Mouse (Mus musculus): ENCODE results near the gene Parp12. TPM values are rescaled to one million over a fixed set of nuclear protein-coding genes. Genes with fewer than 3 reads are reported as not detected.

Parp12 gene
- 6.2 and 9.4 TPM in 2 replicates for polyA plus RNA-seq (2011; ENCODE audit: insufficient read depth, insufficient read length, low replicate concordance, missing spikeins)

GRCm38 (mm10) chr6:39117584-39118455 is at the start of gene Parp12:
TSS of gene Parp12 (minus strand) at chr6:39118349.
- Histone ChIP-seq H3K4me1 (ENCODE audit: control insufficient read depth, insufficient read depth, low read length) (peaks cover 1% of the 10 kb centered on the region; the same call in 1 of the 2 replicates), H3K27ac (ENCODE audit: control insufficient read depth, insufficient read depth, low read depth, low read length, poor library complexity) (peak within 1 kb of the TSS; percentile 93), H3K4me3 (replicated peaks; ENCODE audit: control insufficient read depth, low read depth, low read length) (peak within 1 kb of the TSS; percentile 91)
- TF ChIP-seq CTCF (IDR thresholded peaks at IDR 0.05; ENCODE audit: control insufficient read depth, insufficient read depth, low read length) (no peak), POLR2A (IDR thresholded peaks at IDR 0.05; ENCODE audit: borderline replicate concordance, control insufficient read depth, low read depth, low read length) (peak; percentile 44; the same call in 1 of the 2 replicates)
- whole genome bisulfite sequencing: 1% methylated on average over 101 of the region's 101 CpGs

DNA sequence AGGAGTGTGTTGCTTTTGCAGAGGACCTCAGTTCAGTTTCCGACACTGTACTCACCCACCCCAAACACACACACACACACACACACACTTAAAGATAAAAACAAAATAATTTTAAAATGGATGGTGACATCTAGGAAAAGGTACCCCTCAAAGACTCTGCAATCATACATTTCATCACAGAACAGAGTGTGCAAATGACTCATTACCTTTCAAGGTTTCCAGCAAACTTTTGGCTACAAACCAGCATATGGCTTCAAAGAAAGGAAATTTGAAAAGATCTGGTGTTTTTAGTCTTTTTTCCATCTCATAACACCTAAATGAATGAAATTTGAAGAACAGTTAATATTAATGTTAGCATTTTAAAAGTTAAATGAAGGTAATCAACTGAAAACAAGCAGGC is 46.7 kb upstream of the Parp12 start:
- Histone ChIP-seq H3K4me3 (replicated peaks; ENCODE audit: control insufficient read depth, low read depth, low read length) (no peak overlapping the region), H3K27ac (ENCODE audit: control insufficient read depth, insufficient read depth, low read depth, low read length, poor library complexity) (no peak overlapping the region), H3K4me1 (ENCODE audit: control insufficient read depth, insufficient read depth, low read length) (no peaks in the 10 kb centered on the region)
- WGBS: 100% methylated on average over 1 of the region's 1 CpGs
- TF ChIP-seq CTCF (IDR thresholded peaks at IDR 0.05; ENCODE audit: control insufficient read depth, insufficient read depth, low read length): no peak
- TF ChIP-seq POLR2A (IDR thresholded peaks at IDR 0.05; ENCODE audit: borderline replicate concordance, control insufficient read depth, low read depth, low read length): no peak

DNA sequence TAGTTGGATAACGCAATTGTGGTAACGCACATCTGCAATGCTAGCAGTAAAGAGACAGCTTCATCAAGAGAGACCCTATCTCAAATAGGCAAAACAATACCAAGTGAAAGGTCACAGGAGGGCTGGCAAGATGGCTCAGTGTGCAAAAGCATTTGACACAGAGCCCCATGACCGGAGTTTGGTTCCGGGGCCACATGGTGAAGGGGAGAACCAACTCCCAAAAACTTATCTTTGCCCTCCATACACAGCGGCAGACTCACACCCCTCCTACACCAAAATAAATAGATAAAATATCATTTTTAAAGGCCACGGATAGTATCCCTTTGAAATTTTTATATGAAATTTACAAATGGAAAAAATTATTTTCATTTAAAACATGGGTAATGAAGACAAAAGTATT is 43.8 kb upstream of the Parp12 start:
- TF ChIP-seq CTCF (IDR thresholded peaks at IDR 0.05; ENCODE audit: control insufficient read depth, insufficient read depth, low read length) (no peak), POLR2A (IDR thresholded peaks at IDR 0.05; ENCODE audit: borderline replicate concordance, control insufficient read depth, low read depth, low read length) (no peak)
- H3K4me1 ChIP-seq (ENCODE audit: control insufficient read depth, insufficient read depth, low read length): no peaks in the 10 kb centered on the region
- no peak overlapping the region for H3K4me3 ChIP-seq (replicated peaks; ENCODE audit: control insufficient read depth, low read depth, low read length)
- 84% methylated on average over 6 of the region's 6 CpGs for WGBS
- H3K27ac ChIP-seq (ENCODE audit: control insufficient read depth, insufficient read depth, low read depth, low read length, poor library complexity): no peak overlapping the region

DNA sequence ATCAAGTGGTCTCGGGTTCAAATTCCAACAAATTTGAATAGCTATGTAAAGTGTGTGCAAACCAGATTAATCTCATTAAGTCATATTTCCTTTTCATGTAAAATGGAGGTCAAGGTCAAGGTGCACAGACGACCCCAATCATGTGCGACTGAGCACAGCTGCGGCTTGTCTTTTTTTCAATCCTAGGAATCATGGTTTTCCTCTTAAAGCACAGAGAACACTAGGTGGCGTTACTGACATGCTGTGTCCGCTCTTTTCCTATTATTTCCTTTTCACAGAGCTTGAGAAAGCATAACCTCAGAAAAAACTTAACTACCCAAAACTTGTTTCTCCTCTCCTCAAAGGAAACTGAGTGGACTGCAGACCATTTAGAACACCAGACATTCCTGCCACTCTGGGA is 27.9 kb upstream of the Parp12 start:
- TF ChIP-seq POLR2A (IDR thresholded peaks at IDR 0.05; ENCODE audit: borderline replicate concordance, control insufficient read depth, low read depth, low read length) (no peak), CTCF (IDR thresholded peaks at IDR 0.05; ENCODE audit: control insufficient read depth, insufficient read depth, low read length) (no peak)
- 85% methylated on average over 6 of the region's 6 CpGs for WGBS
- Histone ChIP-seq H3K4me3 (replicated peaks; ENCODE audit: control insufficient read depth, low read depth, low read length) (no peak overlapping the region), H3K27ac (ENCODE audit: control insufficient read depth, insufficient read depth, low read depth, low read length, poor library complexity) (no peak overlapping the region), H3K4me1 (ENCODE audit: control insufficient read depth, insufficient read depth, low read length) (no peaks in the 10 kb centered on the region)

DNA sequence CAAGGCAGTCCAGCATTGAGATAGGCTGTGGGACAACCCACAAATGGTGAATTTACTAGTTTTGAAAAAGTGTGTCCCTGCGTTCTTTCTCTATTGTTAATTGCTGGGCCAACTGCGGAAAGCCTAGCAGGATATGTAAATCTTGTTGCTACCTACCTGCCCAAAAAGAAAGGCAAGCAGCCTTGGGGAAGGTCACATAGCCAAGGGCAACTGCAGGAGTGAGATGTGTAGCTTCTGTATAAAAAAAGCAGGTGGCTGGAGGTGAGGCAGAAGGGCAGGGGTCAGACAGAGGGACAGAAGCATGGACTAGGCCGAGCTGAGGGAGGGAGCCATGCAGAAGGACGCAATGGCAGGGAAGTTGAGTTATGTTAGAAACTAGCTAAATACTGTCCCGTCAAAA is 14.4 kb upstream of the Parp12 start:
- 88% methylated on average over 5 of the region's 5 CpGs for WGBS
- Histone ChIP-seq H3K4me3 (replicated peaks; ENCODE audit: control insufficient read depth, low read depth, low read length) (no peak overlapping the region), H3K4me1 (ENCODE audit: control insufficient read depth, insufficient read depth, low read length) (no peaks in the 10 kb centered on the region), H3K27ac (ENCODE audit: control insufficient read depth, insufficient read depth, low read depth, low read length, poor library complexity) (no peak overlapping the region)
- TF ChIP-seq CTCF (IDR thresholded peaks at IDR 0.05; ENCODE audit: control insufficient read depth, insufficient read depth, low read length): no peak

- TF ChIP-seq CTCF (IDR thresholded peaks at IDR 0.05; ENCODE audit: control insufficient read depth, insufficient read depth, low read length): no peak
- TF ChIP-seq POLR2A (IDR thresholded peaks at IDR 0.05; ENCODE audit: borderline replicate concordance, control insufficient read depth, low read depth, low read length): no peak
- Histone ChIP-seq H3K4me1 (ENCODE audit: control insufficient read depth, insufficient read depth, low read length) (no peaks in the 10 kb centered on the region), H3K27ac (ENCODE audit: control insufficient read depth, insufficient read depth, low read depth, low read length, poor library complexity) (no peak overlapping the region), H3K4me3 (replicated peaks; ENCODE audit: control insufficient read depth, low read depth, low read length) (no peak overlapping the region)
- WGBS: 67% methylated on average over 4 of the region's 4 CpGs
Observed at GRCm38 (mm10) chr6:39131480-39131879, 13.3 kb upstream of the Parp12 start.

DNA sequence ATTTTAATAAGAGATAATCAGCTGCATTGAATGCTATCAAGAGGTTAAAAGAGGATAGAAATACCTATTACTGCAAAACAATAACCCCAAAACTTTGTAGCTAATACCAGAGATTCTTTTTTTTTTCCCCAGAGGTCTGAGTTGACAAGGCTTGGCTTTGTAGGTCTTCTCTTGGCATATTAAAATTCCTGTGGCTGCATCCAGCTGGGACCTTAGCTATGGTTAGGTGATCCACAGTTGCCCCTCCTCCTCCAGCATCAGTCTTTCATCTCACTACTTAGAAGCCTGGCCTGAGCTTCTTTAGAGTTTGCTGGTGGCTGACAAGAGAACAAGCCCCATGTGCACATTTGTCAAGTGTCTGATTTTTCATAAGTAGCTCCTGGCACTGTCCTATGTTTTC is 6.6 kb upstream of the Parp12 start:
- TF ChIP-seq CTCF (IDR thresholded peaks at IDR 0.05; ENCODE audit: control insufficient read depth, insufficient read depth, low read length): no peak
- H3K4me3 ChIP-seq (replicated peaks; ENCODE audit: control insufficient read depth, low read depth, low read length): no peak overlapping the region
- H3K27ac ChIP-seq (ENCODE audit: control insufficient read depth, insufficient read depth, low read depth, low read length, poor library complexity): no peak overlapping the region
- no peaks in the 10 kb centered on the region for H3K4me1 ChIP-seq (ENCODE audit: control insufficient read depth, insufficient read depth, low read length)

- TF ChIP-seq POLR2A (IDR thresholded peaks at IDR 0.05; ENCODE audit: borderline replicate concordance, control insufficient read depth, low read depth, low read length): no peak
- no peak for TF ChIP-seq CTCF (IDR thresholded peaks at IDR 0.05; ENCODE audit: control insufficient read depth, insufficient read depth, low read length)
- Histone ChIP-seq H3K27ac (ENCODE audit: control insufficient read depth, insufficient read depth, low read depth, low read length, poor library complexity) (no peak overlapping the region), H3K4me1 (ENCODE audit: control insufficient read depth, insufficient read depth, low read length) (peaks cover 1% of the 10 kb centered on the region; the same call in 1 of the 2 replicates), H3K4me3 (replicated peaks; ENCODE audit: control insufficient read depth, low read depth, low read length) (no peak overlapping the region)
- 19% methylated on average over 3 of the region's 3 CpGs for WGBS
Observed at GRCm38 (mm10) chr6:39120685-39121084, 2.5 kb upstream of the Parp12 start.
